Mouse (Mus musculus) brown adipose tissue, adult 24 weeks (tissue): ENCODE results near the gene Klhdc7a. TPM values are rescaled to one million over a fixed set of nuclear protein-coding genes. Genes with fewer than 3 reads are reported as not detected.
A peak's percentile ranks its signal among the peaks of the same experiment; 100 is the strongest.
"Not testable (repeated sequence)": the region's sequence is repeated elsewhere in the genome, so short reads cannot be mapped to it uniquely, and the experiment has no call there.

Source experiments
- H3K27ac ChIP-seq: fragments of 200-500 bp; replicated peaks from 2 replicates; pipeline ENCODE4 v1.5.1; 2012; ENCODE audit warnings: low read depth, mild to moderate bottlenecking, low read length
- H3K4me1 ChIP-seq: fragments of 200-500 bp; 2 replicates; pipeline ENCODE4 v1.6.1; 2012; ENCODE audit warnings: low read length, mixed read lengths; ENCODE audit not compliant: control insufficient read depth, insufficient read depth, insufficient read length
- H3K4me3 ChIP-seq: fragments of 200-500 bp; 2 replicates; pipeline ENCODE4 v1.5.1; 2012; ENCODE audit warnings: low read depth, mild to moderate bottlenecking, low read length, moderate library complexity; ENCODE audit not compliant: insufficient read depth
- polyA plus RNA-seq: library from polyadenylated mRNA; stranded (reverse); fragments of >200 nt; gene quantifications from 2 replicates; pipeline ENCODE4 v1.2.4, GENCODE M21; 2012; ENCODE audit not compliant: missing spikeins, insufficient read depth, insufficient read length

Klhdc7a gene
- polyA plus RNA-seq, 1 experiment = 79.8 TPM

- Histone ChIP-seq H3K4me1 (peaks cover 6% of the 10 kb centered on the region), H3K27ac (peak overlapping the region; percentile 53), H3K4me3 (peak overlapping the region; percentile 68)
Measured at GRCm38 (mm10) chr4:139966981-139967380, 845 bp downstream of the Klhdc7a start.

GRCm38 (mm10) chr4:139965596-139966185, 2.1 kb downstream of the Klhdc7a start:
- Histone ChIP-seq H3K4me3 (peak overlapping the region; percentile 68), H3K27ac (0 out of 2 replicates have a peak overlapping the region, but pooled peaks have one; percentile 36)

GRCm38 (mm10) chr4:139964406-139964805, 3.4 kb downstream of the Klhdc7a start:
- H3K27ac ChIP-seq = peak overlapping the region; percentile 36
- H3K4me1 ChIP-seq = peaks cover 6% of the 10 kb centered on the region
- peak overlapping the region; percentile 68 for H3K4me3 ChIP-seq

More at GRCm38 (mm10) chr4:139965596-139966185, 2.1 kb downstream of the Klhdc7a start:
- H3K4me1 ChIP-seq = peaks cover 6% of the 10 kb centered on the region

- H3K27ac ChIP-seq = peak overlapping the region; percentile 23; the same call in 1 of the 2 replicates
- peaks cover 6% of the 10 kb centered on the region for H3K4me1 ChIP-seq
- peak overlapping the region; percentile 68 for H3K4me3 ChIP-seq
Measured at GRCm38 (mm10) chr4:139963911-139964310, 3.9 kb downstream of the Klhdc7a start.

- no peaks in the 10 kb centered on the region for H3K4me1 ChIP-seq
- H3K4me3 ChIP-seq = peak overlapping the region; percentile 20
- peak overlapping the region; percentile 82 for H3K27ac ChIP-seq
Measured at GRCm38 (mm10) chr4:139963059-139963458, 4.8 kb downstream of the Klhdc7a start.

GRCm38 (mm10) chr4:139961816-139962215, 6.0 kb downstream of the Klhdc7a start:
- no peak overlapping the region for H3K4me3 ChIP-seq
- no peak overlapping the region for H3K27ac ChIP-seq

GRCm38 (mm10) chr4:139961329-139961728, 6.5 kb downstream of the Klhdc7a start:
- not testable (repeated sequence) for H3K27ac ChIP-seq, H3K4me3 ChIP-seq, H3K4me1 ChIP-seq

More at GRCm38 (mm10) chr4:139961816-139962215, 6.0 kb downstream of the Klhdc7a start:
- H3K4me1 ChIP-seq = no peaks in the 10 kb centered on the region

GRCm38 (mm10) chr4:139960724-139961315, 7.0 kb downstream of the Klhdc7a start:
- H3K27ac ChIP-seq = no peak overlapping the region
- H3K4me1 ChIP-seq = no peaks in the 10 kb centered on the region
- H3K4me3 ChIP-seq = no peak overlapping the region

GRCm38 (mm10) chr4:139960086-139960713, 7.6 kb downstream of the Klhdc7a start:
- Histone ChIP-seq H3K4me3 (no peak overlapping the region), H3K27ac (no peak overlapping the region), H3K4me1 (no peaks in the 10 kb centered on the region)

- Histone ChIP-seq H3K27ac (no peak overlapping the region), H3K4me3 (no peak overlapping the region), H3K4me1 (no peaks in the 10 kb centered on the region)
Measured at GRCm38 (mm10) chr4:139959188-139959587, 8.6 kb downstream of the Klhdc7a start.

- H3K4me1 ChIP-seq = no peaks in the 10 kb centered on the region
- H3K4me3 ChIP-seq = no peak overlapping the region
Measured at GRCm38 (mm10) chr4:139950876-139951485, 16.8 kb downstream of the Klhdc7a start.

GRCm38 (mm10) chr4:139950431-139950848, 17.4 kb downstream of the Klhdc7a start:
- Histone ChIP-seq H3K4me1 (no peaks in the 10 kb centered on the region), H3K4me3 (no peak overlapping the region), H3K27ac (no peak overlapping the region)

More at GRCm38 (mm10) chr4:139950876-139951485, 16.8 kb downstream of the Klhdc7a start:
- no peak overlapping the region for H3K27ac ChIP-seq

- Histone ChIP-seq H3K4me1 (no peaks in the 10 kb centered on the region), H3K27ac (no peak overlapping the region), H3K4me3 (no peak overlapping the region)
Measured at GRCm38 (mm10) chr4:139948591-139948990, 19.2 kb downstream of the Klhdc7a start.

GRCm38 (mm10) chr4:139947341-139947740, 20.5 kb downstream of the Klhdc7a start:
- H3K27ac ChIP-seq = no peak overlapping the region
- H3K4me1 ChIP-seq = no peaks in the 10 kb centered on the region
- no peak overlapping the region for H3K4me3 ChIP-seq

- Histone ChIP-seq H3K4me3 (no peak overlapping the region), H3K27ac (no peak overlapping the region), H3K4me1 (no peaks in the 10 kb centered on the region)
Measured at GRCm38 (mm10) chr4:139941831-139942230, 26.0 kb downstream of the Klhdc7a start.
